Mouse (Mus musculus): Measurements from ENCODE around the gene Hmgb1.

DNA sequence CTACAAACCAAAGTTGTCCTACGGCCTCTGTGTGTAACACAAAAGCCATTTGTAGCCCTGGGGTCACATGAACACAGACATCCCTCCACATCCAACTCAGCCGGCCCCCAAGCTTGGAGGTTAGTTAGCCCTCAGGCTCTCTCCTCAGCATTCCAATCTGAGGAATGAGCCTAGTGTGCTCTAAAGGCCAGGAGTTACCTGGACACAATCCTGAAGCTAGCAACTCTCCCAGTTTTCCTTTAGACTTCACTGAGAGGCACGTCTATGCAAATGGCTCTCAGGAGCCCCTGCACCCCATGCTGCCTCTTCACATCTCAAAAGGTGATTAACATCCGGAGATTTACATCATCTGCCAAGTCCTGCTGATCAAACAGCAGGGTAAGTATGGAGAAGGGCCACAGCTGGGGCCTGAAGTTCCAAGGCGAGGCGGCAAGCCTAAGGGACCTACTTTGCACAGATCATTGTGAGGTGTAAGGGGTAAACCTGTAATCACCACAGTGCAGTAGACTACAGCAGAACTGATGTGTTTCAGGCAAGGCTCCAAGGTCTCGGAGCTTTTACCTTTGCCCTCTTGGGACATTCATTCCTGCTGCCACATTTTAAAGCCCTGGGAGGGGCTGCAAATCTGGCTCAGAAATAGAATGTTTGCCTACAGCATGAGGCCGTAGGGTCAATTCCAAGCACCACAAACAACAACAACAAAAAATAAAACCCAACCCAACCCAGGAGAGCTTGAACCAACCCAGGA lies 13.3 kb downstream of the Hmgb1 start:
- TF ChIP-seq CTCF (IDR thresholded peaks at IDR 0.05; ENCODE audit: control insufficient read depth, insufficient read depth, insufficient replicate concordance, low read depth, low read length) (no peak), POLR2A (IDR thresholded peaks at IDR 0.05; ENCODE audit: control insufficient read depth, low read depth, low read length) (no peak)
